Mouse (Mus musculus): ENCODE data around the gene Adar. TPM values are rescaled to one million over a fixed set of nuclear protein-coding genes. Genes with fewer than 3 reads are reported as not detected.

Adar gene
- polyA plus RNA-seq, 1 experiment, result 10.1 TPM

DNA sequence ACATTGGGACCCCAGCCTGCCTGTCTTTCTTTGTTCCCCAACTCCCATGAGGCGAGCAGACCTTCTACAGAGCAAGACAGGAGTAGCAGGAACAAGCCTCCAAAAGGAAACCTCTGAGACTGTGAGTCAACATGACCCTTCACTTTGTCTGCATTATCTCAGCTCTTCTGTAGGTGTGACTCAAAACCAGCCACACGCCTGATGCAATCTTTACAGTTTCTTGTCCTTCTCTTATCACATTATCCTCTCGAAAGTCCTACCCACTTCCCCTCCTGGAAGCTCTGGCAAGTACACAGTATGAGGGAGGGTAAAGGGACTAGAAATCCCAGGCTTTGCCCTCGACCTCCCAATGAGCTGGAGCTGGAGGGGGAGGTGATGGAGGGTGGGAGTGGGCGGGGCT is 28.8 kb upstream of the Adar start:
- H3K79me2 ChIP-seq (ENCODE audit: control insufficient read depth, insufficient read depth), result no peaks in the 10 kb centered on the region
- H3K4me3 ChIP-seq (ENCODE audit: insufficient read depth, poor library complexity, severe bottlenecking), result no peak overlapping the region
- H3K79me3 ChIP-seq (ENCODE audit: low read depth), result no peaks in the 10 kb centered on the region
- peak; percentile 47 for TF ChIP-seq CEBPB (IDR thresholded peaks at IDR 0.05; ENCODE audit: low read depth)
- TF ChIP-seq CTCF (IDR thresholded peaks at IDR 0.05; ENCODE audit: control insufficient read depth, insufficient read depth, insufficient read length), result no peak
- no peak for TF ChIP-seq USF1 (IDR thresholded peaks at IDR 0.05; ENCODE audit: low read depth)
- no peak for TF ChIP-seq FOSL1 (IDR thresholded peaks at IDR 0.05; ENCODE audit: insufficient read depth, low read length, poor library complexity, severe bottlenecking)
- TF ChIP-seq MYOG (IDR thresholded peaks at IDR 0.05; ENCODE audit: control insufficient read depth, extremely low read depth, insufficient read length), result no peak
- H3K36me3 ChIP-seq (ENCODE audit: control insufficient read depth, insufficient read depth), result no peaks in the 10 kb centered on the region
- H3ac ChIP-seq (ENCODE audit: control insufficient read depth, insufficient read length, low read depth), result no peak overlapping the region
- peaks cover 23% of the 10 kb centered on the region for H3K27me3 ChIP-seq (ENCODE audit: control insufficient read depth, insufficient read depth, insufficient read length)

GRCm38 (mm10) chr3:89688694-89689581 is 25.9 kb upstream of the Adar start:
- no peaks in the 10 kb centered on the region for H3K36me3 ChIP-seq (ENCODE audit: control insufficient read depth, insufficient read depth)
- H3K4me3 ChIP-seq (ENCODE audit: insufficient read depth, poor library complexity, severe bottlenecking), result no peak overlapping the region
- no peak overlapping the region for H3ac ChIP-seq (ENCODE audit: control insufficient read depth, insufficient read length, low read depth)
- TF ChIP-seq CTCF (IDR thresholded peaks at IDR 0.05; ENCODE audit: control insufficient read depth, insufficient read depth, insufficient read length) (peak; percentile 93), CEBPB (IDR thresholded peaks at IDR 0.05; ENCODE audit: low read depth) (no peak)
- no peaks in the 10 kb centered on the region for H3K79me3 ChIP-seq (ENCODE audit: low read depth)
- peaks cover 2% of the 10 kb centered on the region for H3K27me3 ChIP-seq (ENCODE audit: control insufficient read depth, insufficient read depth, insufficient read length)
- no peaks in the 10 kb centered on the region for H3K79me2 ChIP-seq (ENCODE audit: control insufficient read depth, insufficient read depth)

GRCm38 (mm10) chr3:89691776-89692175 is 23.0 kb upstream of the Adar start:
- no peaks in the 10 kb centered on the region for H3K36me3 ChIP-seq (ENCODE audit: control insufficient read depth, insufficient read depth)
- H3K4me3 ChIP-seq (ENCODE audit: insufficient read depth, poor library complexity, severe bottlenecking), result no peak overlapping the region
- no peak for TF ChIP-seq MYOD1 (IDR thresholded peaks at IDR 0.05; ENCODE audit: control insufficient read depth, insufficient read length, low read depth)
- no peak for TF ChIP-seq USF1 (IDR thresholded peaks at IDR 0.05; ENCODE audit: low read depth)
- no peak for TF ChIP-seq MYOG (IDR thresholded peaks at IDR 0.05; ENCODE audit: control insufficient read depth, extremely low read depth, insufficient read length)
- TF ChIP-seq FOSL1 (IDR thresholded peaks at IDR 0.05; ENCODE audit: insufficient read depth, low read length, poor library complexity, severe bottlenecking), result no peak
- TF ChIP-seq MAX (IDR thresholded peaks at IDR 0.05), result no peak
- TF ChIP-seq CEBPB (IDR thresholded peaks at IDR 0.05; ENCODE audit: low read depth), result no peak
- no peak for TF ChIP-seq CTCF (IDR thresholded peaks at IDR 0.05; ENCODE audit: control insufficient read depth, insufficient read depth, insufficient read length)
- no peaks in the 10 kb centered on the region for H3K79me2 ChIP-seq (ENCODE audit: control insufficient read depth, insufficient read depth)
- no peak overlapping the region for H3ac ChIP-seq (ENCODE audit: control insufficient read depth, insufficient read length, low read depth)
- H3K27me3 ChIP-seq (ENCODE audit: control insufficient read depth, insufficient read depth, insufficient read length), result peaks cover 5% of the 10 kb centered on the region
- no peaks in the 10 kb centered on the region for H3K79me3 ChIP-seq (ENCODE audit: low read depth)

- Histone ChIP-seq H3K4me3 (ENCODE audit: insufficient read depth, poor library complexity, severe bottlenecking) (no peak overlapping the region), H3ac (ENCODE audit: control insufficient read depth, insufficient read length, low read depth) (no peak overlapping the region), H3K79me2 (ENCODE audit: control insufficient read depth, insufficient read depth) (no peaks in the 10 kb centered on the region), H3K27me3 (ENCODE audit: control insufficient read depth, insufficient read depth, insufficient read length) (peaks cover 21% of the 10 kb centered on the region), H3K36me3 (ENCODE audit: control insufficient read depth, insufficient read depth) (no peaks in the 10 kb centered on the region), H3K79me3 (ENCODE audit: low read depth) (no peaks in the 10 kb centered on the region)
- no peak for TF ChIP-seq MAX (IDR thresholded peaks at IDR 0.05)
- TF ChIP-seq FOSL1 (IDR thresholded peaks at IDR 0.05; ENCODE audit: insufficient read depth, low read length, poor library complexity, severe bottlenecking), result no peak
- TF ChIP-seq USF1 (IDR thresholded peaks at IDR 0.05; ENCODE audit: low read depth), result no peak
- TF ChIP-seq MYOD1 (IDR thresholded peaks at IDR 0.05; ENCODE audit: control insufficient read depth, insufficient read length, low read depth), result no peak
- TF ChIP-seq CTCF (IDR thresholded peaks at IDR 0.05; ENCODE audit: control insufficient read depth, insufficient read depth, insufficient read length), result no peak
- TF ChIP-seq CEBPB (IDR thresholded peaks at IDR 0.05; ENCODE audit: low read depth), result no peak
- TF ChIP-seq MYOG (IDR thresholded peaks at IDR 0.05; ENCODE audit: control insufficient read depth, extremely low read depth, insufficient read length), result no peak
These were observed 18.5 kb upstream of the Adar start for GRCm38 (mm10) chr3:89696152-89696821.

DNA sequence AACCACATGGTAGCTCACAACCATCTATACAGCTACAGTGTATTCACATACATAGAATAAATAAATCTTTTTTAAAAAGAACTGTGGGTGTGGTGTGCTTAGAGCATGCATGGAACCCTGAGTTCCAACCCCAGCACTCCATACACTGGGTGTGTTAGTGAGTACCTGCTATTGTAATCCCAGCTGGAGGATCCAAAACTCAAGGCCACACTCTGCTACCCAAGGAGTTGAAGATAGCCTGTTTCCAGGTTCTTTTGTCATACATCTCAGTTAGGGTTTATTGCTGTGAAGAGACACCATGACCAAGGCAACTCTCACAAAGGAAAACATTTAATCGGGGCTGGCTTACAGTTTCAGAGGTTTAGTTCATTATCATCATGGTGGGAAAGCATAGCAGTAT is 15.9 kb upstream of the Adar start:
- no peak for TF ChIP-seq CTCF (IDR thresholded peaks at IDR 0.05; ENCODE audit: control insufficient read depth, insufficient read depth, insufficient read length)
- TF ChIP-seq USF1 (IDR thresholded peaks at IDR 0.05; ENCODE audit: low read depth), result no peak
- no peak for TF ChIP-seq MAX (IDR thresholded peaks at IDR 0.05)
- no peak for TF ChIP-seq MYOD1 (IDR thresholded peaks at IDR 0.05; ENCODE audit: control insufficient read depth, insufficient read length, low read depth)
- no peak for TF ChIP-seq FOSL1 (IDR thresholded peaks at IDR 0.05; ENCODE audit: insufficient read depth, low read length, poor library complexity, severe bottlenecking)
- no peak for TF ChIP-seq MYOG (IDR thresholded peaks at IDR 0.05; ENCODE audit: control insufficient read depth, extremely low read depth, insufficient read length)
- TF ChIP-seq CEBPB (IDR thresholded peaks at IDR 0.05; ENCODE audit: low read depth), result no peak
- Histone ChIP-seq H3K79me2 (ENCODE audit: control insufficient read depth, insufficient read depth) (no peaks in the 10 kb centered on the region), H3K79me3 (ENCODE audit: low read depth) (no peaks in the 10 kb centered on the region), H3K4me3 (ENCODE audit: insufficient read depth, poor library complexity, severe bottlenecking) (no peak overlapping the region), H3K36me3 (ENCODE audit: control insufficient read depth, insufficient read depth) (no peaks in the 10 kb centered on the region), H3K27me3 (ENCODE audit: control insufficient read depth, insufficient read depth, insufficient read length) (peaks cover 25% of the 10 kb centered on the region), H3ac (ENCODE audit: control insufficient read depth, insufficient read length, low read depth) (no peak overlapping the region)

Data from C2C12 (cell line).